Mouse (Mus musculus) common myeloid progenitor, adult 5-6 weeks (primary cell): Measurements from ENCODE around the gene H2afz. TPM values are rescaled to one million over a fixed set of nuclear protein-coding genes. Genes with fewer than 3 reads are reported as not detected.

Experiments used
- ATAC-seq: replicated peaks from 2 replicates; pipeline ENCODE4 v1.8.0; 2016; ENCODE audit warnings: low read depth, mild to moderate bottlenecking, moderate TSS enrichment, inconsistent platforms; ENCODE audit not compliant: poor library complexity, severe bottlenecking
- total RNA-seq: library from RNA; stranded (forward); fragments of 200-1000, 187-1606 nt; gene quantifications from 2 replicates; pipeline ENCODE4 v1.2.3, GENCODE M21; 2017

Gene H2afz
- total RNA-seq = 741 and 1,055 TPM in 2 replicates

DNA sequence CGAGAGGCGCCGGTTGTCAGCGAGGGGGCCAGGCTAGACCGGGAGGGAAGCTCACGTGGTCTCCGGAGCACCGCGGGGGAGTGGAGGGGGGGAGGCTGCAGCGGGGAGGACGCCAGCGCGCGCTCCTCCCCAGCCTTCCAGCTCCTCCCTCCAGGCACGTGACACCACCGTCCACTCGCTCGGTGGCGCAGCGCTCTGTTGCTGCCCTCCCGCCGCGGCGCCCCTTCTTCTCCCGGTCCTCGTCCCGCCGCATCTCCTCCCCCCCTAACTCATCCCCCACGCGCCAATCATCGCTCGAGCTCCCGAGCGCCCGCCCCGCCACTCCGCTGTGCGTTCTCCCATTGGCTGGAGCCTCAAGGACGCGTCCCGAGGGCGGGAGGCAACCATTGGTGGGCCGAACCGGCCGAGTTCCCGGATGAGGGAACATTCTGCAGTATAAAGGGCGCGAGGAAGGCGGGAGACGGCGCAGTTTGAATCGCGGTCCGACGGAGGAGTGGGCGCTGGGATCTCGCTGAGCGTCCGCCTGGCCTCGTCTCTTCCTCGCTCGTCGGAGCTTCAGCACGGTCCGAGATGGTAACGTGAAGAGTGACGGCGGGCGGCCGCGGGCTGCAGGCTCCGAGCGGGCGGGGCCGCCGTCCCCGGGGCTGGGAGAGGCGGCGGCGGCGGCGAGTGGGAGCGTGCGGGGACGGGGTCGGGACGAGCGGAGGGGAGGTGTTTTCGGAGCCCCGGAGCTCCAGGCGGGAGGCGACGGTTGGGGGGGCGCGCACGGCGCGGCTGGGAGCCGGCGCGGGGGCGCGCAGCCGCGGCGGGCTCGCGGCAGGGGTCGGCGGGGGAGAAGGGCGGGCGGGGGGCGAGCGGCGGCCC, at the start of gene H2afz:
TSS of gene H2afz (plus strand) at position 364 of the 864 bp plus-strand sequence.
- peak; percentile 78 for ATAC-seq

DNA sequence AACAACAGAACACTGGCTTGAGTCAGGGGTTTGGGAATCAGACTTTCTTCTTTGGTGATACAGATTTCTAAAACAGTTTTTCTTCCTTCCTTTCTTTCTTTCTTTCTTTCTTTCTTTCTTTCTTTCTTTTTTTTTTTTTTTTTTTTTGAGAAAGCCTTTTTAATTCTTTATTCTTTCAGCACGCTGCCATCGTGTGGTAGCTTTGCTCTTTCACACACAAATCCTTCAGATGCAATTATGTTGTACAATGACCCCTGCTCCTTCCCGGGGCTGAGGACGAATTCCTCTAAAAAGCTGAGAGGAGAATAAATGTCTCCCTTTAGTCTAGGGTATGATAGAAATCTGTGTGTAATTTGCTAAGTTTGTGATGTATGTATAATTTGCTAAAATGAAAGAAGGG, 45.6 kb upstream of the H2afz start:
- ATAC-seq = no peak

DNA sequence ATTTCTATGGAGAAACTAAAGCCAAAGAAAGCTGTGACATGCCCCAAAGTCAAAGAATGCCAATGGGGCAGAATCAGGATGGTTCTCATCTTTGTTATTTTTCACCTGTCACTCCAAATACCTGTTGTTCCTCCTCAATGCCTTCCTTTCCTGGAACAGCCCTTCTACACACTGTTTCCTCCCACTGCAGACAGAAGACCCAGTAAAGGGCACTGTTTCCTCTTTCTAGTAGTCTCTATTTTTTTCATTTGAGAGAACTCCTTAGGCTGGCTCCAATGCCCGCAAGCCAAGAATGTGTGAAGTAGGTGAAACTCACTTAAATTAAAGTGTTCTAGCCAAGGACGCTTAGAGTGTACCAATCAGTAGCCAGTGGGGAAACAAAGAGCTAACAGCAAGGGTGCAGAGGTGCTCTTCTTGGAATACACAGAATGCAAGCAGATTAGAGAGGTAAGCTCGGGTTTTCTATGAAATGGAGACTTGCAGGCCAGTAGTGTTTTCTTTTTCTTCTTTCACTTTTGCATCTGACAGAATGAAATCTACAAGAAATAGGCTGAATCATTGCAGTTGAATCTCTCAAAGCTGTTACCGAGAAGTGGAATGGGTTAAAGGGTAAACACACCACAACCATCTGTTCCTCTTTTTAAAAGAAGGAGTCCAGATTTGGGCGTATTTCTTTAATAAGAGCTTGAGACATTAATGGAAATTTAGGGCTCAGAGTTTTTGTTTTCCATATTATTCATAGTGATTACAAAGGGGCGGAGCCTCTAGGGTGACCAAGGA, 43.4 kb upstream of the H2afz start:
- peak; percentile 75 for ATAC-seq

DNA sequence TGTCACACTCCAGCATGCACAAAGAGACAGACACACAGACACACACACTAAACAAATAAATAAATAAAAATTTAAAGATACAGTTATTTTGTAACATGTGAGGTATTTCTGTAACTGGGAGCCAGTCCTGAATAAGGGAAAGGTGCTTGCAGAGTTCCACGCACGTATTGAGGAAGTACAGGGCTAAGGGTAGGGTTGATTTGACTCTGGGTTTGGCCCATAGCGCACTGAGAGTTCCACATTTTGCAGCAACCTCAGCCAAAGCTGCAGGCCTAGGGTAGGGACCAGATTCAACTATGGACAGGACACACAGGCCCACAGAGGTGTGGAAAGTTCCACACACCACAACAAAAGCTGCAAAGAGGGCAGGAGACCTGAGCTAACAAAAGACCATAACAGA, 41.0 kb upstream of the H2afz start:
- 0 out of 2 replicates have a peak, but pooled peaks have one; percentile 45 for ATAC-seq

DNA sequence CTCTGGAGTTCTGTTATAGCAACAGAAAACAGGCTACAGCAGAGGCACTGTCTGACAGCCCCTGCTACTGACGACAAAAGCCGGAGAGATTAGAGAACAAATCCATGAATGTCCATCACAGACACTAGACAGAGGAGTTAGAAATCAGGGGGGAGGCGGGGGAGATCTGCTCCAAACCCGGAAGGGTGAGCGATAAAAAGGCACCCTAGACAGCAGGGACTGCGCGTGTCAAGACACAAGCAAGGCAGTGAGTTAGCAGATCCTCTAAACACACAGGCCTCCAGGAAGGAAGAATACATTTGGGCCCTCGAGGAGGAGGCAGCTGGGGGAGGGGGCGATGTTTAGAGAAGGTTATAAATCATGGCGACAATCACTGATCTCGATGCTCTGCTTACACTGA, 36.6 kb upstream of the H2afz start:
- ATAC-seq = peak; percentile 72

DNA sequence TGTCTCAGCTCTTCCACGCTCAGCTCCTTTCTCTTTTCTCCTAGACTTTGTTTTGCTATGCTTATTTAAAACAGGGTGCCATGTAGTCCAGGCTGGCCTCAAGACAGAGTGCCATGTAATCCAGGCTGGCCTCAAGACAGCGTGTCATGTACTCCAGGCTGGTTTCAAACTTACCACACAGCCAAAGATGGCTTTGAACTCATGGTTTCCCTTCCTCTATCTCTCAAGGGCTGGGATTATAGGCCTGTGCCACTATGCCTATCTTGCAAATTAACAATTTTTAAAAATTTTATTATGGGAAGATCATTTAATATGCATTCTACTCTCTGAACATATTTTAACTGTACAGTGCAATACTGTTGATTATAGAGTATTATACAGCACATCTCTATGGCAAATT, 33.1 kb upstream of the H2afz start:
- ATAC-seq = no peak

DNA sequence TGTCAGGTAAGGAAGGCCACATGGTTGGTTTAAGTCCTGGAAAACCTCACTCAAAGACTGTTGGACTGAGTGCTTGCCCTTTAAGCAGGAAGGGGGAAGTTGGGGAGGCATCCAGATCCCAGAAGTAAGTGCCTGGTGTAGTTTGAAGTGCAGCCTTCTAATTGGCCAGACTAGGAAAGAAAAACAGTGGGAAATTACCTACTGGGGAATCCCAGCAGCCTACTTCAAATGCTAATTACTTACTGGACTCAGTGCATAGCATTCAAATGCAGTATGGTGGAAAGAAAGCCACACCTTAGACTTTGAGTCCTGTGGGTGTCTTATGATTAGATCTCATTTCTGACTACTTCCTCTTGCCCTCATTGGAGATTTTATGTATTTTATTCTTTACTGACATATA, 31.2 kb upstream of the H2afz start:
- ATAC-seq = no peak

DNA sequence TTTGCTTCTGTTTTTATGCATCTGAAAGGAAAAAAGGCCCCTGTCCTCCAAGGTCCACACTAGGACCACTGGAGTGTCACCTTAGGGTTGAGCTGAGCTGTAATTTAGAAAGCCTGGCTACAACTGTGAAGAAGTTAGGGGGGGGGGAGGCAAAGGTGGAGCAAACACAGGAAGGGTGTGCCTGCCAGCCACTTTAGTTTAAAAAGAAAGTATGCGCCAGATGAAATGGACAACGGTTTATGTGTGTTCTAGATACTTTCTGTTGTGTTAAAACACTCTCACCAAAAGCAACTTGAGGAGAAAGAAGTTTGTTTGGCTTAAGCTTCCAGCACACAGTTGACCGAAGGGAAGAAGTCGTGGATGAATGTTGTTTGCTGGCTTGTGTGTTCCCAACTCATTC, 30.6 kb upstream of the H2afz start:
- ATAC-seq = no peak

DNA sequence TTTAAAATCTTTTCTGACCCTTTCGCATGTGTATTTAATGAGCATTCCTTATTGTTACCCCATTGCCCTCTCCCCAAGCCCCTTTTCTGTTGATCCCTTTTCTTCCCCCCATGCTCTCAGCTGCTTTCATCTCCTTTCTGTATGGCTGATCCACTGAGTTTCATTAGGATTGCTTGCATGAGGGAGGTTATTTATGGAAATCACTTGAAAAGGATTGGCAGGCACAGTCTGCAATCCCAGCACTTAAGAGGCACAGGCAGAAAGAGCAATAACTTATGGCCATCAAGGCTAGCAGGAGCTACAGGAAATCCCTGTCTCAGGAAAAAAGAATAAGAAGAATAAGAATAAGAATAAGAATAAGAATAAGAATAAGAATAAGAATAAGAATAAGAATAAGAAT, 27.7 kb upstream of the H2afz start:
- no peak for ATAC-seq

DNA sequence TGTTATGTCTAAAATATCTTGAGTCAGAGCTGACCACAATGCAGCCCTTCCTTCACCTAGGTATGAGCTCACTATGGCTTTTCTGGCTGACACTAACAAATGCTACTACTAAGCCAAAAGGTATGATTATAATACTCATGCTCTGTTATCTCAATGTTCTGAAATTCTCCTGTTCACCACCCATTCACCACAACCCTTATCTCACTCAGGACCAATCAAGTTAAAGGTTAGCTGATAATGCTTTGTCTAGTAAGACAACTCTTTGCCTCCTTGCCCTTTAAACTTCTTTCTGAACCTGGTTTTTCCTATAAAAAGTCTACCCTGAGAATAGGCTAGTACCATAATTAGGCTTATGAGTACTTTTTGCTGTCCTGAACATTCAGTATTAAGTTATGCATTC, 26.1 kb upstream of the H2afz start:
- ATAC-seq = no peak

DNA sequence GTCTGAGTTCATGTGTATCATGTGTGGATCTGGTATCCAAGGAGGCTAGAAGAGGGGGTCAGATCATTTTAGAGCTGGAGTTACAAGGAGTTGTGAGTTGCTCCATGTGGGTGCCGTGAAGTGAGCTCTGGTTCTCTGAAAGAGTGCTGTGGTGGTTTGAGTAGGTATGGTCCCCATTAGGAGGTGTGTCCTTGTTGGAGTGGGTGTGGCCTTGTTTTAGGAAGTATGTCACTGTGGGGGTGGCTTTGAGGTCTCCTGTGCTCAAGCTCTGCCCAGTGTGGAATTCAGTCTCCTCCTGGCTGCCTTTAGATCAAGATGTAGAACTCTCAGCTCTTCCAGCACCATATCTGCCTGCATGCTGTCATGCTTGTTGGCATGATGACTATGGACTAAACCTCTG, 21.3 kb upstream of the H2afz start:
- no peak for ATAC-seq

DNA sequence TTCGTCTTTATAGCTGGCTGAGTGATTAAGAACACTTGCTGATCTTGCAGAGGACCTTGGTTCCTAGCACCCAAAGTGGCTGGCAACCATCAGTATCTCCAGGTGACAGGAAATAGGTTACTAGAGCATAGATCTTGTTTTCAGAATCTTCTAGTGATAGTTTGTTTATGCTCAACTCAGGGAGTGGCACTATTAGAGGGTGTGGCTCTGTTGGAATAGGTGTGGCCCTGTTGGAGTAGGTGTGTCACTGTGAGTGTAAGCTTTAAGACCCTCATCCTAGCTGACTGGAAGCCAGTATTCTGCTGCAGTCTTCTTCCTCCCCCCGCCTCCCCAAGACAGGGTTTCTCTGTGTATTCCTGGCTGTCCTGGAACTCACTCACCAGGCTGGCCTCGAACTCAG, 20.0 kb upstream of the H2afz start:
- ATAC-seq = no peak

DNA sequence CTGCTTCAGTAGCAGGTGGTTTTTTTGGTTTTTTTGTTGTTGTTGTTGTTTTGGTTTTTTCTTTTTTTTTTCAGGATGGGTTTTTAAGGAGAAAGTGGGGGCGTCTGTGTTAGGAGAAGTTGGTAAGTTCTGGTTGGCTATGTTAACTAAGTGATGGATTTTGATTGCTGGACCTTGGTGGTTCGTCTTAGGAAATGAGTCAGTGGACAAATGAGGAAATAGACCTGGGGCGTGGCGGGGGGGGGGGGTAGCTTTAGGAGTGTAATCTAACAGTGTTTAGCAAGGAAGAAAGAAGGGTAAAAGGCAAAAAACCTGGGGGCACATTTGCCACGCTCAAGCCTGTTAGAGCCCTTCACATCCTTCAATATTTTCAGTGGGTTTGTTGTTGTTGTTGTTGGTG, 17.7 kb upstream of the H2afz start:
- ATAC-seq = peak; percentile 64

DNA sequence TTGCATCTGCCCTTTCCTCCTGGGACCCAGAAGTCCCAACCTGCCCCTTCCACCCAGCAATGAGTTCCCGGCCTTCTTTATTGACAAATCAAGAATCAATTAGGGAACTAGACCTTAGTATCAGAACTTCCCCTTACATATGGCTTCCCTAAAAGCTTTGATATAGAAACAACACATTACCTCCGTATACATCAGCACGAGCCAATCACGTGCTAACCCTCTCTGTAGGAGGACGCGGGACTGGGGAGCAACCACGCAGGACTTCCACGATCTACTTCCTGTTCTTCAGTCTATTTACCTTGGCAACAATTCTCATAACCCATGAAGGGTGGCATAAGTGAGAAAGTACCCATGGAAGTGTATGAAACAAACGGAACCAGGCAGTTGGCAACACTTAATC, 15.9 kb upstream of the H2afz start:
- peak; percentile 67 for ATAC-seq

DNA sequence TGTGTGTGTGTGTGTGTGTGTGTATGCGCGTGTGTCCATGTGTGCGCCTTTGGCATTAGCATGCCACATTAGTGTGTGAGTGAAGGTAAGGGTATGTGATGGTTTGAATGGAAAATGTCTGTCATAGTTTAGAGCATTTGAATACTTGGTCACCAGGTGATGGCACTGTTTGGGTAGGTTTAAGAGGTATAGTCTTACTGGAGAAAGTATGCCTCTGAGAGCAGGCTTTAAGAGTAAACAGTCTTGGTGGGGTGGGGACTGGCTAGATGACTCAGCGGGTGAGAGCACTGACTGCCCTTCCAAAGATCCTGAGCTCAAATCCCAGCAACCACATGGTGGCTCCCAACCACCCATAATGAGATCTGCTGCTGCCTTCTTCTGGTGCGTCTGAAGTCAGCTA, 14.6 kb upstream of the H2afz start:
- no peak for ATAC-seq

DNA sequence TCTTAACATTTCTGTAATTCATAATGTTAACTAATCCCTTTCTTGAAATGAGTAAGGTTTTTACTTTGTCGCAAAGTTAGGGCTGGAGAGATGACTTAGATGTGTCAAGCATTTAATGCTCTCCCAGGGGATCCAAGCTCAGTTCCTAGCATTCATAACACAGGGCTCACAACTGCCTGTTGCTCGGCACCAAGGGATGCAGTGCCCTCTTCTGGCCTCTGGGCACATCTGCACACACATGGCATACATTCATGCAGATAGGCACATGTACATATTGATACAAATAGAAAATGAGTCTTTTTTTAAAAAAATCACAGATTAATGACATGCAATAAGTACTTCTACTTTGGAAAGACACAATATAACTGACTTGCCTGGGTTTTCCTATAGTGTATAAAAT, 13.1 kb upstream of the H2afz start:
- ATAC-seq = no peak

DNA sequence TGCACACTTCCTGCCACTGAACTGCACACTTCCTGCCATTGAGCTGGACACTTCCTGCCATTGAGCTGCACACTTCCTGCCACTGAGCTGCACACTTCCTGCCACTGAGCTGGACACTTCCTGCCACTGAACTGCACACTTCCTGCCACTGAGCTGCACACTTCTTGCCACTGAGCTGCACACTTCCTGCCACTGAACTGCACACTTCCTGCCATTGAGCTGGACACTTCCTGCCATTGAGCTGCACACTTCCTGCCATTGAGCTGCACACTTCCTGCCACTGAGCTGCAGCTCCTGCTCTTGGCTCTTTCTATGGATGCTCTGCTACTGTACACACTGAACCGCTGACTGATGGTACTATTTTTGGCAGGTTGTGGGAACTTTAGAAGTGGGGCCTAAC, 11.3 kb upstream of the H2afz start:
- ATAC-seq = peak; percentile 57

DNA sequence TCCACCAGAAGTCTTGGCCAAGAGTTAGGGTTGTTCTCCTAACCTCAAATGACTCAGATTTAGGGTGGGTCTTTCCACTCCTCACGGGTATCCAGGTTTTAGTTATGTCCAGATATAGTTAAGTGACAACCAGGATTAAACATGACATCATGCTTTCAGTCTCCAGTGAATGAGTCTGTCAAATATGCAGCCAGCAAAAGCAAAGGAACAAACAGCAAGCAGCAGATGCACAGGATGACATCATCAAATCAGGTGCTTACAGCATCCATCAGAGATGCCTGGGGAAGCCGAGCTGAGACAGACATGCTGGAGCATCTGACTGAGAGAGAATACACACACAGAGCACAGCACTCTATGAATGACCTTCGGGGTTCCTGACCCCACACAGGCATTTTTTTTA, 9.0 kb upstream of the H2afz start:
- no peak for ATAC-seq

DNA sequence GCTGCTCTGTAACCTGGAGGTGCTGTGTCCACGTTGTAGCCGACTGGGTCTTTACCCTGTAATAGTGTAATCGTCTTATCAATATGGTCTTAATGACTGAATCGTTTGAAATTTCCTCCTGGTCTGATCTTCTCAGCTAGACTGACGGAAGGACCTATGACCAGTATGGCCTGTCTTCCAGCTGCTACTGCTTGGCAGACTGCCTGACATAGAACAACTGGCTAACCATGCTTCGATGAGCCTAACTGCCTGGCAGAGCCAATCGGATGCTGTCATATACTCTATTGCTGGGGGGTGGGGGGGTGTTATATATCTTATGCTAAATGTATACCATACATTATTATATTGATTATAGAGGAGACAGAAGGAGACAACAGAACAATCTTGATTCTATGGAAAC, 8.2 kb upstream of the H2afz start:
- no peak for ATAC-seq

DNA sequence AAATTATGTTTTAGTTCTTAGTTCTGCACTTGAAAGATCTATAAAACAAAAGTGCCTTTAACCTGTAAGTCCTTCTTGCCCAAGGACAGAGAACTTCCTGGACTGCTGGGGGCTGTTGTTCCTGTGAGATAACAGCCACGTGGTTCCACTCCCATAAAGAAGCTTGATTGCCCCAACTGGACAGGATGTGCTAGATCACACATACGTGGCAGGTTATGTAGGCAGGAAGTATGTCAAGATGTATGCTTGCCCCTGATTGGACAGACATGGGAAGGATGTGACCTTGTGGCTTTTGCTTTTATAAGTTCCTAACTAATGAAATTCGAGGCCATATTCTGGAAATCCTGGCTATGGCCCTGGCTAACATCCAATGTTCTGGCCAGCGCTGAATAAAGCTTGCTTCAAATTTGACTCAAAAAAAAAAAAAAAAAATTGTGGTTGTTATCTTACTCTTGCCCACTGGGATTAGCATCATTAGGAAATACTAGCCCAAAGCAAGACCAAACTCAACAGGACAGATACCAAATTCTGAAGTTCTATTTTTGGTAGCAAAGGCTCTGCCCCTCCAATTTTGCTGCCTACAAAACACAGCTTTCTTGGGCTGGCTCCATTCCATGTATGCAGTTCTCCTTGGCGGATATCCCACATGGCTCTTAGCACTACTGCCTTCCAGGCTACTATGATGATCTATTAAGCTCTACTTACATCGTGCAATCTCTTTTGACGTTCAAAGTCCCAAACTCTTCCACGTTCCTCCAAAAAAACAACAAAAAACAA, 3.7 kb upstream of the H2afz start:
- ATAC-seq = no peak

DNA sequence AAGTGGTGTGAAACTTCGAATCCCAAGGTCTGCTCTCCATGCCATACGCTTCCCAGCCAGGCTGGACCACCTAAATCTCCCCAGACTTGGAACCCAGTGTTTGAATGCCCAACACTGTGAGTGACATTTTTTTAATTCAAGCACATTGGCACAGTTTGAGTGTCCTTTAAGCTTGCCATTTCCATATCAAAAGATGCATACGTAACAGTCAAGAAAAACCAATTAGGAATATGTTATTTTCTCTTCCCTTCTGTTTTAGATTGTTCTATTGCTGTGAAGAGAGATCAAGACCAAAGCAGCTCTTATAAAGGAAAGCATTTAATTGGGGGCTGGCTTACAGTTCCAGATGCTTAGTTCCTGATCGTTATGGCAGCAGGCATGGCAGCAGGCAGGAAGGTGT, 2.9 kb upstream of the H2afz start:
- ATAC-seq = no peak
